Mouse (Mus musculus) cerebellum, adult 9-11 months (tissue): ENCODE measurements around the gene Rnf181.

ENCODE experiments used
- DNase-seq: peaks from one replicate; pipeline ENCODE4 v3.0.0; 2022

Rnf181 gene

DNA sequence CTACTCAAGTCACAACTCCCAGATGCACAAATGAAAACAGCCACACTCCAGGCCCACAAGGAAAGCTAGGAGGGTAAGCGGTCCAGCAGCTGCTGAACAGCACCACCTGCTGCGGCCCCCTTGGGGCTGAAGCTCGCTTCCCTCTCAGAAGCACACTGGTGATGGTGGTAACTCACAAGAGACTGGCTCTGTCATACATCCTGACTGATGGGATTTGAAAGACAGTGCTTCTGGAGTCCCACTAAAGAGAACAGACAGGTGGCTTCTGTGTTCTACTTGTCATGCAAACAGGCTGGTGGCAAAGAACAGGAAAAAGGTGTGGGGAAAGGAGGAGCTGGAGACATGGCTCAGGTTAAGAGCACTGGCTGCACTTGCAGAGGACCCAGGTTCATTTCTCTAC is 43.8 kb downstream of the Rnf181 start:
- DNase-seq, result no peak

DNA sequence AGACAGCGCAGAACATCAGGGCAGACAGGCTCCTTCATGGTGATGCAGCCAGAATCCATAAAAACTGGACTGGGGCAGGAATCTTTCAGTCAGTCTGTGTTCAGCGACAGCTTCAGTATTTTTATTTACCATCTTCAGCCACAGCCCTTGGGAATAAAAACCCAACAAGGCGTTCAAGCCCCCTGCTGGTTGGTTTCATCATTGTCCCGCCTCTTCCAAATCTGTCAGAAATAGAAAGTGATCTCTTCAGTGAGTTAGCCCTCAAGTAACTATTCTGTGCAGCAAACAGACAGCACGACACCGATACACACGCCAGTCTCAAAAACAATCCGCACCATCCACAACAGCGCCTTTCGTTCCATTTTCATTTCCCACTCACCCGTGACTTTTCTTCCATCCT is 47.7 kb downstream of the Rnf181 start:
- no peak for DNase-seq

DNA sequence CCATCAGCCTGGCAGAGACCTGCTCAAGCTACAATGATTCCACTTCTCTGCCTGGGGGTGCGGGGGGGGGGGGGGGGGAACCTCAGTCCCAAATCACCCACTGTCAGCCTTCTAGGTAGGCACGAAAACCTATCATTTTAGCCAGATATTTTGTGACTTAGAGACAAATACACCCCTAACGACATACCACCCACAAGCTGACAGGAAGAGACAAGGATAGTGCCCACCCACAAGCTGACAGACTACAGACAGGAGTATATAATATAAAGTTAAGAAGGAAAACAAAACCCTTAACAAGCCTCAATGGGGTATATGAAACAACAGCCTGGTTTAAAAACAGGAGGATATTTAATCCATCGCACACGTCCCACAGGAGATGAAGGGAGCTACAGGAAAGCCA is 48.3 kb downstream of the Rnf181 start:
- no peak for DNase-seq

DNA sequence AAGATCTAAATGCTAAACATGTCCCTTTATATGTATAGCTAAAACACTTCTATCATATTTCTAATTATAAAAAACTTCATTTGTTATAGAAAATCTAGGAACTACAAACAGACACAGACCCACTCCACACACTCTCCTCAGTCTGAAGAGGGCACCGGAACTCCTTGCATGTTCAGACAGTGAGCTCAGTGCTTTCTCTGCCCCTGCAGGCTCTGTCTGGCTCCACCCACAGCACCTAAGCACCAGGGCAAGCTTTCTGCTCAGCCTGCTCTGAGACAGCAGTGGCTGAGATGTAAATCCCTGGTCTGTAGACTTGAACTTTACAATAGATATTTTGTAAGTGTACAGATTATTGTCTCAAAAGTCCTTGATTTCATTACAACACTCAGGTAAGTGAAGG is 50.7 kb downstream of the Rnf181 start:
- no peak for DNase-seq

DNA sequence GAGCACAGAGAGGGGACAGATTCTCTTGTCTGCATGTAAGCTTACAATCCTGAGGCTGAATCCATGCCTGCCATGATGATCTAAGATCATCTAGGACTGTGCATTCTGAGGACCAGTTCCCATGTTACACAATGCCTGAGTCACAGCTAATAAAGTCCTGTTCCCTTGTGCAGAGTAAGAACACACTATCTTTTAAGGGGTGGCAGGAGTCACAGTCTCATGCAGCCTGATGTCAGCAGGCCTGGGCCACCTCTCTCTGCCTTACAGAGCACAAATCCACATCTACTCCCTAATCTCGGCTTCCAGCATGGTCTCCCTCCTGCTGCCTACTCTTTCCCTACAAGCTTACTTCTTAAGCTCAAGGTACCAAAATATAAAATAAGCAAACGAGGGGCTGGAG is 51.4 kb downstream of the Rnf181 start:
- no peak for DNase-seq

DNA sequence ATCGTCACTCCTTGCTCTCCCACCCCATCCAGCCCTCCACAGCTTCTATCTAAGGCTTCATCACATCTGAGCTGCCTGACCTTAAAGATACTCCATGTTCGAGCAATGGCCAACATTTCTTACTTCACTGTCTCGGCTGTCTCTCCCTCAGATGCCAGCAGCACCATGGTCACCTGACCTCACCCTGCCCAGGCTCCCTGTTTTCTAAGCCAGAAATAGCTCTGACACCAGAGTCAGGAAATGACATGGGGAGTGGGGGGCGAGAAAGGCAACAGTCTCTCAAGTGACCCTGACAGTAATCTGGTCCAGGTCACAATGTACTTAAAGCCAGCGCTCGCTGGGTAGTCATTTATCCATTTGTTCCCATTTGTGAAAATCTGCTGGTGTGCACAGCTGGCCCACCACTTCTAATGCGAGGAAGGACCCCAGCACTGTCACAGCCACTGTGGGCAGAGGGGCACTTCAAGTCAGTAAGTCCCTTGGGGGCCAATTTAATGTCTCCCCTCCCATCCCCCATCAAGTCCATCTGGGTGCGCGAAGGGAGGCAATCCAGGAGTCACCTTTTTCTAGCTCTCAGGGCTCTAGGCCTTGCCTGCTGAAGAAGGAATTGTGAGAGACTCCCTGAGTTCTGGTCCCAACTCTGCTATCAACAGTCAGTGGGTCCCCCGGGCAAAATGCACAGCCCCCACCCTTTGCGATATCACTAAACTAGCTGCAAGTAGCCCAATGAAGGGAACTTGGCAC is 53.5 kb downstream of the Rnf181 start:
- no peak for DNase-seq

DNA sequence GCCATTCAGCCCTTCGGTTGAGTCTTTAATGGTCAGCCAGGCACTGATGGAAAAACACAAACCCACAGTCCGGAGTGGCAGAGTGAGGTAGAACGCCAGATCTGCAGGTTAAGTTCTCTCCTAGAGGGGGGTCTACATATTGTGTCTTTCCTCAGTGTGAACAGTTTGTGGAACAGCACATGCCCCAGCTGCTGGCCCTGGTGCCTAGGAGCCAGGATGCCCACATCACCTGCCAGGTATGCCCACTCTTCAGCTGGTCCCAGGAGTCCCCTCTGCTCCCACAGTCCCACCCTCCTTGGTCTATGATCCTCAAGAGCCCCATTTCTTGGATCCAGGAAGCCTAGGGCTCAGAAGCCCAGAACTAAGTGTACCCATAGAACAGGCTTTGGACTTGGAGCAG is 54.6 kb downstream of the Rnf181 start:
- no peak for DNase-seq
